ENCODE assay signal across 9 mouse cellular contexts in the genomic region with DNA sequence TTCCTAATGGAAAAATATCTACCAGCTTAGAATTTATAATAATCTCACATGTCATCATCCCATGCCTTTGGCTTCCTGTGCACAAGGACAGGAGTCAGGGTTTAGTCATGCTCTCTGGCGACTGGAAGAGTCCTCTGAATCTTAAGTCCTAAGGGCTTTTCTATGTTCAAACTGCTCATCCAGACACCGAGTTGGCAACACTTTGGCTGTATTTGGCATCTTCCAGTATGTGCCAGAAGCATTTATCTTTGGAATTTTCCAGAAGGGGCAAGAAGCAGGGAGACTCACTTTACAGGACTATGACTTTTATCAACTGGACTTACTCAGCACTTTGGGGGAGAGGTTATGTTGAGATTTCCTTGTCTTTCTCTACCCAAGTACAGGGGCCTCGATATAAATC.
"Had no signal": no experiment of that assay in that cellular context is flagged by ENCODE, and none has a peak within 500 bp of the region (broad histone marks: within the 10 kb centered on the region; RNA-seq: fewer than 3 reads in every experiment).

No protein-coding gene starts in this region.

- DNase-seq: lung, adult 18-20 months; lung, embryonic 14.5 days; lung, postnatal 10 days; lung, postnatal 4 days; midbrain, embryonic 14.5 days; right cerebral cortex, postnatal 14 days; thymus, adult 2 months; thymus, postnatal 25 days; thymus, postnatal 4 days had no signal
